Mouse (Mus musculus): Measurements from ENCODE around the gene H1foo.

The H1foo gene

GRCm38 (mm10) chr6:115986472-115987095 lies 41.8 kb downstream of the H1foo start:
- DNase-seq (ENCODE audit: low spot score), result no peak

GRCm38 (mm10) chr6:115987096-115987747 lies 42.5 kb downstream of the H1foo start:
- DNase-seq (ENCODE audit: low spot score), result no peak

DNA sequence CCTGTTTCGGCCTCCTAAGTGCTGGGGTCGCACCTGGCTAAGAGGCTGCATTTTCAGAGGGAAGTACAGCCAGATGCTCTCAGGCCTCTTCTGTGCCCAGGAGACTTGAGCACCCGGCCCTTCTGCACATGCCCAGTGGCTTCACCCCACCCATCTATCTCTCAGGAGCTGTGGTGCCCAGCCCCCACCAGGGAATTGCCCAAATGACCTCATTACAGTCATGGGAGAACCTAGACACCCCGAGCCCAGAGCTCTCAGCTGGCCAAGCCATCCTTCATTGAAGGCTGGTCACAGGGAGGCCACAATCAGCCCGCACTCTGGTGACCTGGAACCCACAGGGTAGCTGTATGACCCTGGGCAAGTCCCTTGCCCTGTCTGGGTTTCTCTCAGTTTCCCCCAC lies 44.3 kb downstream of the H1foo start:
- DNase-seq (ENCODE audit: low spot score), result no peak

DNA sequence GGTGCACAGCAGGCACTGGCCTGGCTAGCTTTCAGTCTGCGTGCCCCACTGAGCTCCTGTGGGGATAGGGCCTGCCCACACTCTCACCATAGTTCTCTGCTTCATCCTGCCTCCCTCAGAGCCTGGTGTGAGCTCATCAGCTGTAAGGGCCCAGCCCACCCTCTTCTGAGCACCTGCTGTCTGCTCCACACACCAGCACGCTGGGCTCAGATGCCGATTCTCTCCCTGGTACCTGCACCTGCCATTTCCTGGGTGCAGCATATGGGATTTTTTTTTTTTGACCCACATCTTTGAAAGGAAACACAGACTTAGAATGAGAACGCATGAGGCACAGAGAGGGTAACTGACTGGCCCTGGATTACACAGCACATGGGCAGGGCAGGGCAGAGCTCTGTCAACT lies 44.9 kb downstream of the H1foo start:
- DNase-seq (ENCODE audit: low spot score), result no peak

DNA sequence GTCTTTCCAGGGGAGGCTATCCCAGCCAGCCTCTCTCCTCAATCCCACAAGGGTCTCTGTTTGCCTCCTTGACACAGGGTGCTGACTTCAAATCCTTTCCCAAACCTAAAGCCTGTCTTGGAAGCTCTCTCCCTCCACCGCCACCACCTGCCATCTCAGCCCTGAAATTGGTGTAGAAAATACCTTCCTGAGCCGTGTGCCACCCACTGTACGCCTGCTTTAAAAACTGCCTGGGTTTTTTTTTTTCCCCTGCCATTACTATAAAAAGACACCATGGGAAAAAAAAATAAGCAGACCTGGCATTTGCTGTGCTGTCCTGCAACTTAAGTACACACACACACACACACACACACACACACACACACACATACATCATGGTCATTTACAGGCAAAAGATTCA lies 45.3 kb downstream of the H1foo start:
- no peak for DNase-seq (ENCODE audit: low spot score)

DNA sequence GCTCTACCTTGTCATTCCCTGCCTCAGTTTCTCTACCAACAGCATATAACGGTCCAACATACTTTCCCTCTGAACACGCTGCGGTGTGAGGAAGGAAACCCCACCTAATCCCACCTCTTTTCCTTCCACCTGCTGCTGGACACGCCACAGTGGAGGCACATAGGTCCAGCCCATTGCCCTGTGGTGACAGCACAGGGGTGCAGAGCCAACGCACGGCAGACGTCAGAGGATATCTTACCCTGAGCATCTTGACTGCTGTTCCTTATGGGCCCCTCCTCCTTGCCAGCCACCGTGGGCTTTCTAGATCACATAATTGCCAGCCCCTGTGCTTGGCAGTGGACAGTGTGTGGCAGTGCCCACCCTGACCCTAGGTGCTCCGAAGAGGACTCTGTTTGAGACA lies 45.7 kb downstream of the H1foo start:
- no peak for DNase-seq (ENCODE audit: low spot score)

GRCm38 (mm10) chr6:115991108-115991880 lies 46.6 kb downstream of the H1foo start:
- DNase-seq (ENCODE audit: low spot score), result no peak

- DNase-seq (ENCODE audit: low spot score), result no peak
These were observed 47.3 kb downstream of the H1foo start for GRCm38 (mm10) chr6:115991881-115992620.

- DNase-seq (ENCODE audit: low spot score), result no peak
These were observed 48.2 kb downstream of the H1foo start for GRCm38 (mm10) chr6:115992981-115993380.

- DNase-seq (ENCODE audit: low spot score), result no peak
These were observed 48.9 kb downstream of the H1foo start for GRCm38 (mm10) chr6:115993463-115994145.

DNA sequence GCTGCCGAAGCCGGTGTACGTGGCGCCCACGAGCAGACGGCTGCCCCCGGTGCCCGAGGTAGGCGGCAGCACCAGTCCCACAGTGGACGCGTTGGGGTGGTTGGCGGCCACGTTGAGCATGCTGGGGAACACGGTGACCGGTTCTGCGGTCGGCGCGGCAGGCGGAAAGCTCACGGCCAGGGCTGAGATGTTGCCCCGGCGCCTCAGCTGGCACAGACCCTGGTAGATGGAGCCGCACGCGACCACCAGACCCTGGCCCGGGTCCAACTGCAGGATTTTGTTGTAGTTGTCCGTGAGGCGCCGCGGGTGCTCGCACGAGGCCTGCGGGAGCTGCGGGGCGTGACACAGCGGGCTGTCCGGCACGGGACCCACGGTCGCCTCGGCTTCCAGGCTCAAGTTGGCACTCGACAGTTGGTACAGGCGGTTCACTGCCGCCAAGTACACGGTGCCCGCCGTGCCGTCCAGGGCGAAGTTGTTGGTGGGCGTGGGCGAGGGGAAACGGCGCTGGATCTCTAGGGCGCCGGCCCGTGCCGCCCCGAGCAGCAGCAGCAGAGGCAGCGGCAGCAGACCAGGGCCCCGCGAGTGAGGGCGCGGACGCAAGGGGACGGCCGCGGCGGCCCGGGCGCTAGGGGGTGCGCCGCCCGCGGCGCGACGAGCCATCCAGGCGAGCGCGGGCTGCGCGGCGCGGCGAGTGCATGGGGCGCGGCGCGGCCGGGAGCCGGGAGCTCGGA lies 49.6 kb downstream of the H1foo start:
- DNase-seq (ENCODE audit: low spot score), result peak; percentile 26

DNA sequence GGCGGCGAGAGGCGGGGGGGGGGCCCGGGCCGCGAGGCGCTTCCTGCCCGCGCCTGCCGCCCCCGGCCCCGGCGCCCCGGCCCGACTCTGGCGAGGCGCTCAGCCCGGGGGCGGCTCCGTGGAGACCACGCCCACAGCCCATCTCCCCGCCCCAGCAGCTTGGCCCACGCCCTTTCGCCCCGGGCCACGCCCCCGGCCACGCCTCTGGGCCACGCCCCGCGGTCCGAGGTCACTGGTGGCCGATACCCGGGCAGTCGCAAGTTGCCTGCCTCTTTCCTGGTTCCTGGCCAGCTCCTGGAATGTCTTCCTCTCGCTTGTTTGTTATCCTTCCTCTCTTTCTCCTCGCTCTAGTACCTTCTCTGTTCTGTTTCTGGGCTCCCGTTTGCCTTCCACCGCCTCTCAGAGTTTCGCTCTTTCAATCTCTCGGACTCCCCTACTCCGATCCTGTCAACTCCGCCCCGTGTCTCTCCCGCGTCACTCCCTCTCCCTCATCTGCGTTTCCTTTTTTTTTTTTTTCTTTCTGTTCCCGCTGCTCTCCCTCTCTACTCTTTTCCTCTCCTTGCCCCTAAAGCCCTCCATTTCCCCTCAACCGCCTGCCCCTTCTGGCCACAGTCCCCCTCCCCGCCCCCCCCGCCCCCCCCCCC lies 50.3 kb downstream of the H1foo start, which contains the start of gene Plxnd1:
Gene Plxnd1 (minus strand): TSS at position 129 of the 644 bp plus-strand sequence.
- peak; percentile 93 for DNase-seq (ENCODE audit: low spot score)

GRCm38 (mm10) chr6:115995531-115995941 lies 50.8 kb downstream of the H1foo start:
- DNase-seq (ENCODE audit: low spot score), result no peak

- DNase-seq (ENCODE audit: low spot score), result no peak
These were observed 51.6 kb downstream of the H1foo start for GRCm38 (mm10) chr6:115996171-115996851.

GRCm38 (mm10) chr6:115997726-115998311 lies 53.1 kb downstream of the H1foo start:
- no peak for DNase-seq (ENCODE audit: low spot score)

DNA sequence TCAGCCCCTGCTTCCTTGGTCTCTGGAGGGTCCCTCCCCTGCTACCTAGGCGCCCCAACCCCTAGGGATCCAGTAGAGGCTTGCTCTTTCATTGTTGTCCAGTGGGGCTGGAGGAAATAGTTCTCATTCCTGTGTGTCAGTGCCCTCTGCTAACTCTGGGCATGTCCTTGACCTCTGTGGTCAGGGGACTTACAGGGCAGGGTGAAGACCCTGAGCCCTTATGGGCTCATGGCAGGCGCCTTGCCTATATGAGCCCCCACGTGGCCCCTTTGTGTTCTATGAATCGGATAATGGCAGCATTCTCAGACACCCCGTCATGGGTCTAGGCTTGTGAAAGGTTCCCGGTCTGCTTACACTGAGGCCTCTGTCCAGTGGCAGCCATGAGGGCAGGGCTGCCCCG lies 54.0 kb downstream of the H1foo start:
- DNase-seq (ENCODE audit: low spot score), result no peak

DNA sequence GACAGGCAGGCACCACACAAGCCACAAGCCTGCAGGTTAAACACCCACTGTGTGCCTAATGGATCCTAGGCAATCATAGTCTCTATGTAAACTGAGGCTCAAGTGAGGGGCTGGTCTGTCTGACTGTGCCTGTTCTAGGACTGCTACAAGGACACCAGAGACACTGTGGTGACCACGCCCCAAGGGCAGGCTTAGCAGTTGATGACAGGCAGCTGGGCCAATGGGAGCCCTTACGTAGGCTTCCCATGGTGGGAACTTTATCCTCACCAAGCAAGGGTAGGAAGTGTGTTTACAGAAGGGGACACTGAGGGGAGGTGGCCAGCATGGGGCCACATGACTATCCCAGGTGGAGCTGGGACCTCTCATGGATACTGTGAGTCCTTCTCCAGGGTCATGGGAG lies 54.5 kb downstream of the H1foo start:
- DNase-seq (ENCODE audit: low spot score), result no peak

All from urinary bladder, postnatal 14 days (tissue).